Mouse (Mus musculus): Measurements from ENCODE around the gene Tnfsf13. TPM values are rescaled to one million over a fixed set of nuclear protein-coding genes. Genes with fewer than 3 reads are reported as not detected.

Tnfsf13 gene
- polyA plus RNA-seq, 1 experiment: 6.9 TPM

DNA sequence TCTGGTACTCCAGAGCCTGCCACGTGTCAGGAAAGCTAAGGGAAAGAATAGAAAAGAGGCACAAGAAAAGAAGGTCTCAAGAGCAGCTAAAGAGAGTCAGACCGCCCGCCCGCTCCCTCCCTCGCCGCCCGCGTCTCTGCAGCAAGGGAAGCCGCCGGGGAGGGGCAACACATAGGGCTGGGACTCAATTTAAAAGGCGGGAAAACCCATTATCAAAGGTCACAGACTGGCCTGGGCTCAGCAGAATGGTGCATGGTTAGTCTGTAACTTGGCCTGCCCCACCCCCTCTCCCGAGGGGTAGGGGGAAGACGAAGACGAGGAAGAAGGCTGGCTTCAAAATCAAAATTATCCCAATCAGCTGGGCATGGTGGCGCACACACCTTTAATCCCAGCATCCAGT, 33.1 kb upstream of the Tnfsf13 start:
- Histone ChIP-seq H3K27ac (ENCODE audit: insufficient read depth, low read depth, low read length) (no peak overlapping the region; the same call in 1 of the 2 replicates), H3K4me1 (ENCODE audit: control insufficient read depth, insufficient read depth, insufficient read length, low read length) (peaks cover 5% of the 10 kb centered on the region; the same call in 1 of the 2 replicates), H3K4me3 (ENCODE audit: low read depth, low read length) (no peak overlapping the region), H3K27me3 (ENCODE audit: control insufficient read depth, insufficient read depth, low read length) (no peaks in the 10 kb centered on the region), H3K36me3 (ENCODE audit: control insufficient read depth, insufficient read depth, low read length) (no peaks in the 10 kb centered on the region)
- 18% methylated on average over 15 of the region's 15 CpGs for WGBS
- TF ChIP-seq POLR2A (IDR thresholded peaks at IDR 0.05; ENCODE audit: low read depth, low read length) (no peak), CTCF (IDR thresholded peaks at IDR 0.05; ENCODE audit: extremely low read depth, insufficient read length, insufficient replicate concordance, low read depth, low read length) (no peak)

DNA sequence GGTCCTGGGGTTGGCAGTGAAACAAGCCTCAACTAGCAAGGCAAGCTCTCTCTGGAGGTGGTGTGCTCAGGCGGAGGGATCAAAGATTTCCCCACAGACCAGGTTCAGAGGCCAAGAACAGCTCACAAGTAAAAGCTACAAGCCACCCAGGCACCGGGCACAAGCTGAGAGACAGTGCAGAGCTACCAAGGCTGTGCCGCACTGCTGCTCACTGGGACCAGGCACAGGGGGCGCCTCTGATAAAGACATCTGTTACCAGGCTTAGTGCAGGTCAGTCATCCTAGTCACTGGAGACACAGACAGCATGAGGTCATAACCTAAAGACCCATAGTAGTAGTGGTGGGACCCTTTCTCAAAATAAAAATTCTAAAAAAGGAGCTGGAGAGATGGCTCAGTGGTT, 31.4 kb upstream of the Tnfsf13 start:
- H3K36me3 ChIP-seq (ENCODE audit: control insufficient read depth, insufficient read depth, low read length): no peaks in the 10 kb centered on the region
- WGBS: 71% methylated on average over 4 of the region's 4 CpGs
- H3K4me3 ChIP-seq (ENCODE audit: low read depth, low read length): no peak overlapping the region
- TF ChIP-seq POLR2A (IDR thresholded peaks at IDR 0.05; ENCODE audit: low read depth, low read length): no peak
- TF ChIP-seq CTCF (IDR thresholded peaks at IDR 0.05; ENCODE audit: extremely low read depth, insufficient read length, insufficient replicate concordance, low read depth, low read length): no peak
- no peaks in the 10 kb centered on the region for H3K27me3 ChIP-seq (ENCODE audit: control insufficient read depth, insufficient read depth, low read length)
- no peak overlapping the region for H3K27ac ChIP-seq (ENCODE audit: insufficient read depth, low read depth, low read length)
- H3K4me1 ChIP-seq (ENCODE audit: control insufficient read depth, insufficient read depth, insufficient read length, low read length): peaks cover 5% of the 10 kb centered on the region; the same call in 1 of the 2 replicates

DNA sequence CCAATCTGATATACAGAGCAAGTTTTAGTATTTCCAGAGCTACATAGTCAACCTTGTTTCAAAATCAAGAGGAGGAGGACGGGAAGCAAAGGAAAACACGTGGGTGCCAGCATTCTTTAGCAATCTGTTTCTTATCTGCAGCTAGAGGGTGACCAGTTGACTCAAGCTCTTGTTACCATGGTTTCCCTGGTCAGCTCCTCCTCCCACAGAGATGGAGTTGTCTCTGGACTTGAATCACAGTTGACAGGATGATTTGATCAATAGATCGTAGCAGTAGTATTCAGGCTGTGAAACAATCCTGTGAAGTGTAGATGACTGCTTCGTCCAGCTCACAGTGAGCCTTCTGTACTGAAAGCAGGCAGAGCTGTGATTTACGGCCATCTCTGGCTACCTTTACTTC, 30.3 kb upstream of the Tnfsf13 start:
- no peaks in the 10 kb centered on the region for H3K27me3 ChIP-seq (ENCODE audit: control insufficient read depth, insufficient read depth, low read length)
- peaks cover 5% of the 10 kb centered on the region; the same call in 1 of the 2 replicates for H3K4me1 ChIP-seq (ENCODE audit: control insufficient read depth, insufficient read depth, insufficient read length, low read length)
- H3K36me3 ChIP-seq (ENCODE audit: control insufficient read depth, insufficient read depth, low read length): no peaks in the 10 kb centered on the region
- no peak overlapping the region for H3K4me3 ChIP-seq (ENCODE audit: low read depth, low read length)
- TF ChIP-seq CTCF (IDR thresholded peaks at IDR 0.05; ENCODE audit: extremely low read depth, insufficient read length, insufficient replicate concordance, low read depth, low read length) (no peak), POLR2A (IDR thresholded peaks at IDR 0.05; ENCODE audit: low read depth, low read length) (no peak)
- WGBS: 21% methylated on average over 5 of the region's 5 CpGs
- H3K27ac ChIP-seq (ENCODE audit: insufficient read depth, low read depth, low read length): no peak overlapping the region

DNA sequence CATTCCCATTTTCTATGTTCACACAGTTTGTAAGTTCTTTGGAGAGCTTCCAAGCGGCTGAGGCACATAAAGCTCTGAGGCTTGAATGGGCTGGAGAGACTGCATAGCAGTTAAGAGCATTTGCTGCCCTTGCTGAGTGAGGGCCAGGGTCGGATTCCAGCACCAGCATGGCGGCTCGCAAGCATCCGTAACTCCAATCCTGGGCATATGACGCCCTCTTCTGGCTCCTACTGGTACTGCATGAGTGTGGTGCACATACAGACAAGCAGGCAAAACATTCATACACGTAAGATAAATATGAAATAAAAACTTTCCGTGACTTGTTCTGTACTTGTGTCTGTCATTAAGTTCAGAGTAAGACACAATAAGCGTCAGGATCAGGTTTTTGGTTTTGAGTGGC, 29.9 kb upstream of the Tnfsf13 start:
- no peak overlapping the region for H3K27ac ChIP-seq (ENCODE audit: insufficient read depth, low read depth, low read length)
- no peaks in the 10 kb centered on the region for H3K27me3 ChIP-seq (ENCODE audit: control insufficient read depth, insufficient read depth, low read length)
- H3K36me3 ChIP-seq (ENCODE audit: control insufficient read depth, insufficient read depth, low read length): no peaks in the 10 kb centered on the region
- TF ChIP-seq POLR2A (IDR thresholded peaks at IDR 0.05; ENCODE audit: low read depth, low read length) (no peak), CTCF (IDR thresholded peaks at IDR 0.05; ENCODE audit: extremely low read depth, insufficient read length, insufficient replicate concordance, low read depth, low read length) (peak; percentile 55; the same call in 1 of the 2 replicates)
- H3K4me1 ChIP-seq (ENCODE audit: control insufficient read depth, insufficient read depth, insufficient read length, low read length): peaks cover 5% of the 10 kb centered on the region; the same call in 1 of the 2 replicates
- 70% methylated on average over 9 of the region's 9 CpGs for WGBS
- H3K4me3 ChIP-seq (ENCODE audit: low read depth, low read length): no peak overlapping the region

DNA sequence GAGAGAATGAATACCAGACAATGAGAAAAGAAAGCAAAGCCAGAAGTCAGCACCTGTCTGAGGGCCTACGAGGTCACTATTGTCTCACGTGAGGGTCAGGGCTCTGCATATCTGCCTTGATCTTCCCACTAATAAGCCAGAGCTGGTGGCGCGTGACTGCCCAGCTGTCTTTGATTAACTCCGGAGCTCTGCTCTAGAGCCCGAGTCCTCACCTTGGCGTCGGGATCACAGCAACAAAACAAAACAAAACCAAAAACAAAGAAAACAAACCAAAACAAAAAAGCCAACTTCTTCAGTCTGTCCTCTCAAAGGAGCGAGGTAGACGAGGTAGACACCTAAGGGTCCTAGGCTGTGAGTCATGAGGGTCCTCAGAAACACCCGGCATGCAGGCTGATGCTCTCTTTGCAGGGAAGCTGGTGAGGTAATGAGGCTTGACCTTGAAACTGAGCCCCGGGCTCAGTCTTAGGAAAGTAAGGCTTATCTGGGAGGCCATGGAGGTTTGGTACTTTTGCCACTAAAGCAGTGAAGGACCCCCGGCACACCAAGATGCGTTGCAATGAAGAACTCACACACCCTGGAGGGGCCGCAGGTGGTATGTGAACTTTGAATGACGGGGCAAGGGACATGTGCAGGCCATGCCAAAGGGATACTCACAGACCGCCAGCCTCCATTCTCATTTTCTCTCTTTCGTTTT, 29.2 kb upstream of the Tnfsf13 start:
- 66% methylated on average over 18 of the region's 18 CpGs for WGBS
- no peaks in the 10 kb centered on the region for H3K27me3 ChIP-seq (ENCODE audit: control insufficient read depth, insufficient read depth, low read length)
- no peaks in the 10 kb centered on the region for H3K36me3 ChIP-seq (ENCODE audit: control insufficient read depth, insufficient read depth, low read length)
- no peak overlapping the region for H3K27ac ChIP-seq (ENCODE audit: insufficient read depth, low read depth, low read length)
- peaks cover 5% of the 10 kb centered on the region; the same call in 1 of the 2 replicates for H3K4me1 ChIP-seq (ENCODE audit: control insufficient read depth, insufficient read depth, insufficient read length, low read length)
- no peak overlapping the region for H3K4me3 ChIP-seq (ENCODE audit: low read depth, low read length)
- TF ChIP-seq CTCF (IDR thresholded peaks at IDR 0.05; ENCODE audit: extremely low read depth, insufficient read length, insufficient replicate concordance, low read depth, low read length): no peak
- no peak for TF ChIP-seq POLR2A (IDR thresholded peaks at IDR 0.05; ENCODE audit: low read depth, low read length)

DNA sequence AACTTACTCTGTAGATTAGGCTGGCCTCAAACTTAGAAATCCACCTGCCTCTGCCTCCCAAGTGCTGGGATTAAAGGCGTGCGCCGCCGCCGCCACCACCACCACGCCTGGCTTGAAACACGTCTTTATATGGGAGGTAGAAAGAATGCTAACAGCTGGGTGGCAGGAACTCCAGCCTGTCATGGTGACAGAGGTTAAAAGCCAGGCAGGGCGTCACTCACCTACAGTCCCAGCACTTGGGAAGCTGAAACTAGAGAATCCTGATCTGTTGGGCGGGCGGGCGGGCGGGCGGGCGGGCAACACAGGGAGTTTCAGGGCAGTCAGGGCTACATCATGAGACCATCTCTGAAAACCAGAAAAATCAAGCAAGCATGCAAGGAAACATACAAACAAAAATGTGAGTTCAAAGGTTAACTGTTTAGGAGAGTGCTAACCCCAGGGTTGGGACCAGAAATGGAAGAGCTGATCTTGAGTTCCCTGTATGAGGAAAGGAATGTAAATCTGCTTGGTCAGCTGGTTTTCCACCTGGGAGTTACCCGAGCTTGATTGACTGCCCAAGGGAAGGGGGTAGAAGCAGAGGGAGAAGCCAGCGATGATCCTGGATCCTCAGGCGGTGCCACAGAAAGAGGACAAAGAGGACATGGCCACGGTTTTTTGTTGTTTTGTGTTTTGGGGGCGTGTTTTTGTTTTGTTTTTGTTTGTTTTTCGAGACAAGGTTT, 27.5 kb upstream of the Tnfsf13 start:
- H3K27ac ChIP-seq (ENCODE audit: insufficient read depth, low read depth, low read length): no peak overlapping the region
- no peaks in the 10 kb centered on the region for H3K4me1 ChIP-seq (ENCODE audit: control insufficient read depth, insufficient read depth, insufficient read length, low read length)
- no peak for TF ChIP-seq CTCF (IDR thresholded peaks at IDR 0.05; ENCODE audit: extremely low read depth, insufficient read length, insufficient replicate concordance, low read depth, low read length)

DNA sequence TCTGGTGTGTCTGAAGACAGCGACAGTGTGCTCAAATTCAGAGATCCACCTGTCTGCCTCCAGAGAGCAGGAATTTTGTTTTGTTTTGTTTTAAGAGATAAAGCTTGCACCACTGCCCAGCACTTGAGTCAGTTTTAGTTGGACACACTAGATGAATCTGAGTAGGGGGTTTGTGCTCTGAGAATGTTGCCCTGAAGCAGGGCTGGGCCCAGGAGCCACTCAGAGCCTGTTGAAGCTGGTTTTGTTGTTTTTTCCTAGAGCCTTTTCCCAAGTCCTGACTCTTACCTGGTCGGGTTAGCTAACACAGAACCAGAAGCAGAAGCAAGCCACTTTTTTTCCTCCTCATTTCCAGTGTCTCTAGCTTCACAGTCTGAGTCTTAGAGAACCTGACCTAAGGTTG, 25.5 kb upstream of the Tnfsf13 start:
- Histone ChIP-seq H3K4me1 (ENCODE audit: control insufficient read depth, insufficient read depth, insufficient read length, low read length) (peaks cover 7% of the 10 kb centered on the region; the same call in 1 of the 2 replicates), H3K27ac (ENCODE audit: insufficient read depth, low read depth, low read length) (no peak overlapping the region), H3K4me3 (ENCODE audit: low read depth, low read length) (no peak overlapping the region), H3K27me3 (ENCODE audit: control insufficient read depth, insufficient read depth, low read length) (no peaks in the 10 kb centered on the region), H3K36me3 (ENCODE audit: control insufficient read depth, insufficient read depth, low read length) (no peaks in the 10 kb centered on the region)
- TF ChIP-seq POLR2A (IDR thresholded peaks at IDR 0.05; ENCODE audit: low read depth, low read length): no peak
- TF ChIP-seq CTCF (IDR thresholded peaks at IDR 0.05; ENCODE audit: extremely low read depth, insufficient read length, insufficient replicate concordance, low read depth, low read length): no peak
- 79% methylated on average over 2 of the region's 2 CpGs for WGBS

More for the DNA sequence above, 27.5 kb upstream of the Tnfsf13 start:
- 86% methylated on average over 20 of the region's 20 CpGs for WGBS
- Histone ChIP-seq H3K4me3 (ENCODE audit: low read depth, low read length) (no peak overlapping the region), H3K27me3 (ENCODE audit: control insufficient read depth, insufficient read depth, low read length) (no peaks in the 10 kb centered on the region), H3K36me3 (ENCODE audit: control insufficient read depth, insufficient read depth, low read length) (no peaks in the 10 kb centered on the region)

Measured in small intestine, adult 2 months (tissue).